ENCODE assay signal across 7 mouse cellular contexts in genomic region chr13:63411310-63412022, GRCm38 (mm10).
DNase-seq lines count a peak whose midpoint lies in the region; ATAC-seq and TF ChIP-seq lines count a peak whose summit lies in the region.

No protein-coding gene starts in this region.

- TF ChIP-seq EP300 in liver, postnatal 0 days (IDR thresholded peaks at IDR 0.05; ENCODE audit: low read depth) = no peak

- H3K27ac ChIP-seq in embryonic facial prominence, embryonic 14.5 days (replicated peaks; ENCODE audit: low read depth, low read length) = no peak overlapping the region; the same call in 1 of the 2 replicates
- H3K27ac ChIP-seq in liver, postnatal 0 days (ENCODE audit: low read depth) = peak overlapping the region; percentile 50

- no peaks in the 10 kb centered on the region for H3K9me3 ChIP-seq in G1E (replicated peaks)
- no peaks in the 10 kb centered on the region for H3K9me3 ChIP-seq in embryonic facial prominence, embryonic 14.5 days (ENCODE audit: control insufficient read depth, low read length)
- no peaks in the 10 kb centered on the region for H3K9me3 ChIP-seq in liver, postnatal 0 days (ENCODE audit: low read length)

- peak; percentile 24 to 26 for DNase-seq in kidney, postnatal 36 days
- DNase-seq in kidney, adult 8-10 months = no peak
- DNase-seq in G1E (ENCODE audit: low spot score) = no peak
- DNase-seq in embryonic facial prominence, embryonic 14.5 days (ENCODE audit: low spot score) = no peak
- no peak for DNase-seq in liver, postnatal 0 days
- no peak for DNase-seq in urinary bladder, postnatal 10 days (ENCODE audit: low spot score)
- no peak for DNase-seq in cerebellum, postnatal 10 days

- H3K9ac ChIP-seq in embryonic facial prominence, embryonic 14.5 days (ENCODE audit: low read depth, low read length) = 0 out of 2 replicates have a peak overlapping the region, but pooled peaks have one; percentile 19
- no peak overlapping the region for H3K9ac ChIP-seq in liver, postnatal 0 days (replicated peaks)

- WGBS in embryonic facial prominence, embryonic 14.5 days = 48% methylated on average over 4 of the region's 4 CpGs
- WGBS in liver, postnatal 0 days (ENCODE audit: insufficient replicate concordance) = 37% methylated on average over 4 of the region's 4 CpGs

- peaks cover 8% of the 10 kb centered on the region for H3K36me3 ChIP-seq in G1E (replicated peaks)
- no peaks in the 10 kb centered on the region for H3K36me3 ChIP-seq in embryonic facial prominence, embryonic 14.5 days (ENCODE audit: control insufficient read depth, insufficient read depth, low read length)
- H3K36me3 ChIP-seq in liver, postnatal 0 days (replicated peaks; ENCODE audit: insufficient read depth, low read length) = no peaks in the 10 kb centered on the region

- peaks cover 45% of the 10 kb centered on the region for H3K4me1 ChIP-seq in G1E (ENCODE audit: insufficient read depth, low read depth, low read length)
- peaks cover 12% of the 10 kb centered on the region; the same call in 1 of the 2 replicates for H3K4me1 ChIP-seq in embryonic facial prominence, embryonic 14.5 days (ENCODE audit: control insufficient read depth, insufficient read depth, low read length)
- 0 out of 2 replicates have a peak, but pooled peaks cover 4% of the 10 kb centered on the region for H3K4me1 ChIP-seq in liver, postnatal 0 days (ENCODE audit: insufficient read depth)

- TF ChIP-seq CTCF in G1E (IDR thresholded peaks at IDR 0.05; ENCODE audit: low read depth, low read length) = no peak
- 0 out of 2 replicates have a peak, but pooled peaks have one; percentile 30 for TF ChIP-seq CTCF in liver, postnatal 0 days (IDR thresholded peaks at IDR 0.05; ENCODE audit: low read depth)

- no peaks in the 10 kb centered on the region for H3K27me3 ChIP-seq in G1E (ENCODE audit: insufficient read depth, low read length)
- no peaks in the 10 kb centered on the region for H3K27me3 ChIP-seq in embryonic facial prominence, embryonic 14.5 days (replicated peaks; ENCODE audit: control insufficient read depth, insufficient read depth, low read length)
- no peaks in the 10 kb centered on the region for H3K27me3 ChIP-seq in liver, postnatal 0 days (ENCODE audit: insufficient read depth, low read length)

- peak overlapping the region; percentile 42; the same call in 1 of the 2 replicates for H3K4me3 ChIP-seq in G1E (ENCODE audit: low read depth, low read length)
- no peak overlapping the region for H3K4me3 ChIP-seq in embryonic facial prominence, embryonic 14.5 days (ENCODE audit: low read depth, low read length)
- no peak overlapping the region for H3K4me3 ChIP-seq in liver, postnatal 0 days (ENCODE audit: low read depth, low read length)

- ATAC-seq in G1E (ENCODE audit: extremely low read depth, insufficient number of reproducible peaks, low FRiP score, poor library complexity, severe bottlenecking) = peak; percentile 52; the same call in 1 of the 2 replicates
- ATAC-seq in embryonic facial prominence, embryonic 14.5 days (ENCODE audit: low read depth) = no peak
- ATAC-seq in liver, postnatal 0 days = peak; percentile 53; the same call in 1 of the 2 replicates

- no peak overlapping the region for H3K4me2 ChIP-seq in embryonic facial prominence, embryonic 14.5 days (ENCODE audit: low read depth, low read length)
- peak overlapping the region; percentile 49 for H3K4me2 ChIP-seq in liver, postnatal 0 days (ENCODE audit: low read depth, low read length)

Comparison
In these comparisons a context has a peak if more than half of its experiments do, and no peak if none do; other contexts are left out.
1. DNase-seq: peak in kidney, postnatal 36 days (2 of 2); none in kidney, adult 8-10 months (0 of 2), G1E (single experiment), embryonic facial prominence, embryonic 14.5 days (single experiment), liver, postnatal 0 days (single experiment), urinary bladder, postnatal 10 days (single experiment) and cerebellum, postnatal 10 days (0 of 2).